Mouse (Mus musculus): ENCODE measurements at regions not wholly inside any gene's neighbourhood (a gene's known extent, or its start where the extent isn't known, plus 50 kb on each side); places are given as distances from the start of the nearest gene placed in this dataset.

DNA sequence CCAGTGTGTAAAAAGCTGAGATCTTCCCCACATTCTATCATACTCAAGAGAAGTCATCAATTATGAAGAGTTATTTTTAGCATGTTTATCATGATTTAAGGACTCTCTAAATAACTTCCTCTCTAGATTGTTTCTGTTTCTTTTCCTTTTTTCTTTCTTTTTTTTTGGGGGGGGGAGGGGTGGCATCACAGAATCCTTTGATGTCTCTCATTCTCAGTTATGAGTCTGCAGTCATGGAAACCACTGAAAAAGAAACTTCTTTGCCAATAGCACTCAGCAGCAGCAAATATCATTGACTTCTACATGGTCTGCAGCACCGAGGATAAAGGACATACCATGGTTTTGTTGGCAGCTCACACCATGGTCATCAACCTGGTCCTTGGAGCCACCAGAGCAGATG is 654.8 kb upstream of the Cntn5 start:
- Histone ChIP-seq H3K27ac (replicated peaks) (no peak overlapping the region), H3K4me3 (no peak overlapping the region), H3K4me2 (replicated peaks) (no peak overlapping the region), H3K27me3 (no peaks in the 10 kb centered on the region), H3K9me3 (no peaks in the 10 kb centered on the region), H3K9ac (replicated peaks) (no peak overlapping the region), H3K36me3 (no peaks in the 10 kb centered on the region), H3K4me1 (no peaks in the 10 kb centered on the region)
- ATAC-seq (replicated peaks) = no peak
- WGBS = 79% methylated on average over 1 of the region's 1 CpGs

DNA sequence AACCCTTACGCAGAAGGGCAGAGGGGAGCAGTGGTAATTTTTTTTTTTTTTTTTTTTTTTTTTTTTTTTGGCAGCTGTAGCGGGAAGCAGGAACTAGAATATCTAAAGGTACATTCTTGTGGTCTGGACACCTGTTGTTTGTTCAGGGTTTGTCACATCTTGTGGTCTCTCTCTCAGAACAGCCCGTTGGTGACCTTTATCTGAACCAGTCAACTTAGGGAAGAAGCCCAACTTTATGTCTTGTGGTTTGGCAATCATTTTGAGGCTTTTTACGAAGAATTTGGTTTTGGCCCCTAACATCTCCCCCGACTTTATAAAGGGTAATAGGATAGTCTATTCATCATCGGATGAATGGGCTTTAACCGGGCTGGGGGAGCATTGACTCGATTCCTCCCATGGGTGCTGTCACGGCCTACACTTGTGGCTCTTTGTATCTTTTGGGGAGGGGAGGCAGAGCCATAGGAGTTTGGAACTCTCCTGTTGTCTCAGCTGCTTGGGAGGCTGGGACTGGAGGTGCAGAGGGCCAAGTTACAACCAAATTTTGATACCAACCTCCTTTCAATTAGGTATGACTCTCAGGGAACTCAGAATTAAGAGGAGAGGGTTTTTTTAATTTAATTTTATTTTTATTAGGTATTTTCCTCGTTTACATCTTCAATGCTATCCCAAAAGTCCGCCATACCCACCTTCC is 609.4 kb upstream of the Cntn5 start:
- no peak overlapping the region for H3K4me2 ChIP-seq (replicated peaks)
- no peak for ATAC-seq (replicated peaks)
- no peaks in the 10 kb centered on the region for H3K36me3 ChIP-seq
- H3K9me3 ChIP-seq = no peaks in the 10 kb centered on the region
- no peaks in the 10 kb centered on the region for H3K27me3 ChIP-seq
- 94% methylated on average over 11 of the region's 11 CpGs for WGBS
- no peak overlapping the region for H3K4me3 ChIP-seq
- no peak overlapping the region for H3K27ac ChIP-seq (replicated peaks)
- H3K9ac ChIP-seq (replicated peaks) = no peak overlapping the region
- no peaks in the 10 kb centered on the region for H3K4me1 ChIP-seq
